Mouse (Mus musculus) ES-Bruce4 (cell line): ENCODE measurements at regions not wholly inside any gene's neighbourhood (a gene's known extent, or its start where the extent isn't known, plus 50 kb on each side); places are given as distances from the start of the nearest gene placed in this dataset.

Source experiments
- CTCF ChIP-seq: IDR thresholded peaks from one replicate; pipeline ENCODE4 v1.8.1; 2011; ENCODE audit warnings: low read depth, low read length
- POLR2A ChIP-seq: IDR thresholded peaks from one replicate; pipeline ENCODE4 v1.8.1; 2011; ENCODE audit warnings: low read length; ENCODE audit not compliant: insufficient read depth

DNA sequence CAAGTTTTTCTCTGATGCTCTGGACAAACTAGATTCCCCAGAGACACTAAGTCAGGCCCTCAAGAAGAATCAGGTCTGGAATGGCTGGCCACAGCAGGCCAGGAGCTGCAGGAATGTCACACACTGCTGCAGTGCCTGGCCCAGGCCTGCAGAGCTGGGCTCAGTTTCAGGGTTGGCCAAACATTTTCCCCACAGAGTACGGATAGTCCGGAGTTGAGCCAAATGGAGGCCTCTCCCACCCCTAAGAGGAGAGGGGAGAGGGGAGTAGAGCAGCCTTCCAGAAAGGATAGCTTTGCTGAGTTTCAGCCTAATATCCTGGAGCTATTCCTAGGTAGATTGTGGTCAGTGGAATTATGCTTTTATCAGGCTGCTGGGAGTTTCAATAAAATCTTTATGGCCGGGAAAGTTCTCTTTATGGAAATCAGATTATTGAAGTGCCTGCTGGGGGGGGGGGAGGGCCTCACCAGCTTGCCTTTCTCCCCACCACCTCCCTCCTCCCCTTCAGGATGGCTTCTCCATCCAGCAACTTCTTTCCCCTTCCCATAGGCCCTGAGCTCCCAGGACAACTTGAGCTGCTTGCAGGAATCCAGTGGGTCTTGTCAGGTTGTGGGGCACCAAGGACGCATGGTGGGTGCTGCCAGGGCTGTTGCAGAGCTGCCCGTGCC is 153.6 kb upstream of the Pja1 start:
- TF ChIP-seq CTCF, result no peak
- TF ChIP-seq POLR2A, result no peak
